Mouse (Mus musculus) urinary bladder, adult 18-20 months (tissue): ENCODE measurements at regions not wholly inside any gene's neighbourhood (a gene's known extent, or its start where the extent isn't known, plus 50 kb on each side); places are given as distances from the start of the nearest gene placed in this dataset.

Experiments
- DNase-seq, 2 experiments: peaks; one replicate each; pipeline ENCODE4 v3.0.0; 2022; ENCODE audit warnings: low spot score in 2 of 2, mixed read lengths in 2 of 2

DNA sequence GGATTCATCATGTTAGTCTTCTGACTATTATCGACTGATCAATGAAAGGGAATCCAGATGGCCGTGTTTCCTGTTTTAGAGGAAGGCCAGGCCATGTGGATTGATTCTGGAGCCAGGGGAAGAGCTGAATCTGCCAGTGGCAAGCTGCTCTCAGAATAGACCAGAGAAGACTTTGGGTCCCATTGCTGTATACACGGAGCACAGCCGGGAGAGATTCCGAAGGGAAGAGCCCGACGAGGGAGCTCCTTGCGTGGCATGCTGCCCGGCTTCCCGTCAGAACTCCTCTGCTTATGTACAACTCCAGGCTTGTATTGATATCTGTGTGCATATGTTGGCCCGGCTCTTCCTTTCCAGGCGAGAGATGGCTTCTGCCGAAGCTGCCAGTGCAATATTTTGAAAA lies 252.2 kb upstream of the Trib2 start:
- DNase-seq: no peak

DNA sequence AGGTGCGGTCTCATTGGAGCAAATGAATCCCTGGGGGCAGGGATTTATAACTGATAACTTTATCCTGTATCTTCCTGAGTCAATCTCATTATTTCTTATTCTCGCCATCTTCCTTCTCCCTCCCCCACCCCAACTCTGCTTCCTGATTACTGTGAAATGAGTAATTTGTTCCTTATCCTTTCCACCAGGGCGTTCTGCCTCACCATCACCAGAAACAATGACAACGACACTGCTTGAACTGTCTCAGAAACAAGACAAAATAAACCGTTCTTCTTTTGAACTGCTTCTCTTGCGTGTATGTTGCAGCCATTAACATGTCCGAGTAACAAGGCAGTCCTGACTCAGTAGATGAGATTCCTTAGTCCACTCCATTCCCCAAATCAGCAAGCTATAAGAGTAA lies 246.0 kb upstream of the Trib2 start:
- no peak for DNase-seq

GRCm38 (mm10) chr12:16060461-16060860 lies 243.7 kb upstream of the Trib2 start:
- DNase-seq: no peak

DNA sequence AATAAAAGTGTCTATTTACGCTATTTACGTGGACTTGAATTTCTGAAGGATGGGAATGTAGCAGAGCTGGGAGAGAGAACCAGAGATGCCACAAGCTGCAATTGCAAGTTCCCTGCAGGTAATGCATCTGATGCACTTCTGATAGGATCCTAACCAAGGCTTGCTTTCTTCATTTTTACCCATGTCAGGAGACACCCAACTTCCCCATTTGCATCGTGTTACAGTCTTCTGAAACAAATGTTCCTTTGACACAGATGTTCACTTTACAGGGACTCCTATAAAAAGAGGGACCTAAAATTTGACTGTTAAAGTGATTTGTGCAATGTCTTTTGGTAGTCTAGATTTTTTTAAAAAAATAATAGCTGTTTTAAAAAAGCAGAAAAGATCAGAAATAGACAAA lies 241.5 kb upstream of the Trib2 start:
- DNase-seq: no peak

DNA sequence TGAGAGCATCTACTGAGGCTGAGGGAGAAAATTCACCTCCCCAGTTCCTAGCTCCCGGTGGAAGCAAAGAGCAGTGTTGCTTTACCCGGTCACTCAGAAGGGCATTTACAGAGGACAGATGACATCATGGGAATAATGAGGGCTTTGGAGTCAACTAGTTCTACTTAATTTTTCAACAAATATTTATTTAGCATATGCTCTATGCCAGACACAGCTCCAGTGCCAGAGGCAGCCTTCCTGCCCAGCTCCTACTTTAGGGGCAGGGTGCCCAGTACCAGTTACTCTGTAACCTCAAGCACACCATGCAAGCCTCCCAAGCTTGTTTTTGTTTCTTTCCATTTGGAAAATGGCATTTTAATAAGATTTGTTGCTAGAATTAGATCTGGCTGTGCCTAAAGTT lies 240.1 kb upstream of the Trib2 start:
- DNase-seq: no peak

DNA sequence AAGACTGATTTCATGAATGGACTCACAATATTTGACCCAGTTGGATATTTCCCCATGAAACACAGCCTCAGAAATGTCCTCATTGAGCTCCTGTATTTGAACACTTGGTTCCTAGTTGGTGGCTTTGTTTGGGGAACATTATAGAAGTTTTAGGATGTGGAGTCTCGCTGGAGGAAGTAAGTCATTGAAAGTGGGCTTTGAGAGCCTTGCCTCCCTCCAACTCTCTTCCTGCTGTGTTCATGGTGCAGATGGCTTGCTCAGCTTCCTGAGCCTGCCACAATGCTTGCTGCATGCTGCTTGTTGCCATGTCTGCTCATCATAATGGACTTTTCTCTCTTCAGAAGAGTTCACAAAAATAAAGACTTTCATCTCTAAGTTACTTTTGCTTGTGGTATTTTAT lies 239.5 kb upstream of the Trib2 start:
- DNase-seq: no peak

GRCm38 (mm10) chr12:16054591-16054990 lies 237.9 kb upstream of the Trib2 start:
- no peak for DNase-seq

DNA sequence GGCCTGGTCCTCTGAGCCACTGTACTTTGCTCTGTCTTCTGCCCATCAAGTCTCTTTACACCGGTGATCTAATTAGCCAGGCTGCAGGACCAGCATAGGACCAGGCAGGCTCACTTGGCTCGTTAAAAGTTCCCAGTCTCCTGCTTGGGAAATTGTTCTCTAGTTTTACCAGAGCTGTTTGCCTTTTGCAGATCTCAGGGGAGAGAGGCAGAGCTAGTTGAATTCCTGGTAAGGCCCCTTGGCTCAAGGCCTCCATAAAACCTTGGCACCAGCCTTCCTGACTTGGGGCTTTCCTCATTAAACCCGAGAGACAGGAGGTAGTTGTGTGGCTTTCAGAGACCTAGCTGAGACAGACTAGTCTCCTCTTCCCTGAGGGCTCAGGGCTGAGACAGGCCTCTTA lies 237.0 kb upstream of the Trib2 start:
- DNase-seq: no peak

DNA sequence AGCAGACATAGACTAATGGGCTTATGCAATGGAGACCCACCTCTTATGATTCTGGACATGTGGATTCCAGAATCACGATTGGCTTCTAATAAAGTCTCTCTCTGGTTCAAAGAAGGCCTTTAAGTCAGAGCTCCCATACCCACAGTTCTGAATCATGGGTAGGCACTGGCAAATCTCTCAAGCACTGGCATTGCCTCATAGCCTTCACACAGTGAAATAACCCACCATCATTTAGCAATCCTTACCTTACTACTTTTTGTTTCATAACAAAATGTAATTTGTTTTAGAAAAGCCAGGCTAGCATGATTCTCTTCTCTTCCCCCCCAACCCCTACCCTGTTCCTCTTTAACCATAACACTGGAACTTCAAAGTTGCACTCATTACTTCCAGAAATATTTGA lies 236.3 kb upstream of the Trib2 start:
- DNase-seq: no peak

DNA sequence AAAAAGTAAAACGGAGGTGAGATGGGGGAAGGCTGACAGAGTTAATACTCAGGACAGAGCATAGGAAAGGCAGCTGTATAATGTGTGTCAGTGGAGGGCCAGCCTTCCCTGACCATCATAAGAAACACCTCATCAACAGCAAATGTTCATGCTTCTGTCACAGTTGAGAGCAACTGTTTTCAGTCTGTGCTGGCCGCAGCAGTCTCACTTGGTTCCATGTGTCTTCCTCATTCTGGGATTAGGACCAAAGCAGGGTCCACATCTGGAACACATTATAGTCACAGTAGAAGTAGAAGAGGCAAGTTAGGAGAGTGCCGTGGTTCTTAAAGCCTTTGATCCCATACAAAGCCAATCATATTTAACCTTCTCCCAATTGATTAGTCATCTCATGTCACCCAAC lies 235.6 kb upstream of the Trib2 start:
- no peak for DNase-seq

DNA sequence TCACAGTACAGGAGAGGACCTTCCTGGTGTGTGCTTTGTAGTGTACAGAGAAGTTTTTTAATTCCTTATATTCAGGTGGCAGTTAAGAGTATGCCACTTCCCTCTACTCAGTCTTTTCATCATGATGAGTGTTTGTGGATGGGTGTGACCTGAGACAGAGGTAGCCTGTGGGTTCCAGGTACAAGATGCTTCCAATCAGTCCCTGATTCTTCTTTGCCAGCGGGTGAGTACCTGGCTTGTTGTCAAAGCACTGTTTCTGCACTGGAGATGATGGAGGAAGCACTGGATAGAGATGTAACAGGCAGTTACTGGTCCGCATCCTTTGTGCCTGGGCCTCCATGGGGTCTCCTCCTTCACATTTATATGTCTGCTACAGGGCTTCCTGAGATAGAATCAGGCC lies 234.7 kb upstream of the Trib2 start:
- no peak for DNase-seq

GRCm38 (mm10) chr12:16049545-16049944 lies 232.8 kb upstream of the Trib2 start:
- no peak for DNase-seq

GRCm38 (mm10) chr12:16046643-16047042 lies 229.9 kb upstream of the Trib2 start:
- no peak for DNase-seq

DNA sequence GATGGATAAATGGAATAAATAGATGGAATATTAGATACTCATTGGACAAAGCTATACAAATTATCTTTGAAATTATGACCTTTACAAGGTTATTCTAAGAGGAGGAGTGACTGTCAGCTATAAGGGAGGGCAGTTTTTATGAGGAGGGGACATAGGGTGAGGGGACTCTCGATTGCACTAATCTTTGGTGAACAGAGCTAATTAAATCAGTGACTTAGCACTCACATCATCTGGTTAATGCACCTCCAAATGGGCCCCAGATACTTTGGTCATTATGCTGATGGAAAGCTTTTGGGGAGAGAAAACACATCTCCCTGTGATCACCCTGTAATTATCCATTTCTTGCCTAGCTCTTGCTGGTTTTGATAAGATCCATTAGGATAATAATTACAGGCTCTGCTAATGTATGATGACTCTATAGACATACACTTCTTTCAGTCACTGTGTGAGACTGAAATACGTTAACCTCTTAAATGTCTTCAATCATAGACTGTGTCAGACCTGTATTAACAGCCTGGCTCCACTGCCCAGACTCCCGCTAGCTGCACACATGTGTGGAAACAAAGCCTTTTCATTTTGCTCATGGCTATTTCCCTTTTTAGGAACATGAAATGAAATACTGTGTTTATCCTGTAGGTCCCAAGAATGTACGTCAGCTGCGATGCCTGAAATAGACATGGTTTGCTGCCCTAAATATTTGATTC lies 229.2 kb upstream of the Trib2 start:
- DNase-seq: no peak

DNA sequence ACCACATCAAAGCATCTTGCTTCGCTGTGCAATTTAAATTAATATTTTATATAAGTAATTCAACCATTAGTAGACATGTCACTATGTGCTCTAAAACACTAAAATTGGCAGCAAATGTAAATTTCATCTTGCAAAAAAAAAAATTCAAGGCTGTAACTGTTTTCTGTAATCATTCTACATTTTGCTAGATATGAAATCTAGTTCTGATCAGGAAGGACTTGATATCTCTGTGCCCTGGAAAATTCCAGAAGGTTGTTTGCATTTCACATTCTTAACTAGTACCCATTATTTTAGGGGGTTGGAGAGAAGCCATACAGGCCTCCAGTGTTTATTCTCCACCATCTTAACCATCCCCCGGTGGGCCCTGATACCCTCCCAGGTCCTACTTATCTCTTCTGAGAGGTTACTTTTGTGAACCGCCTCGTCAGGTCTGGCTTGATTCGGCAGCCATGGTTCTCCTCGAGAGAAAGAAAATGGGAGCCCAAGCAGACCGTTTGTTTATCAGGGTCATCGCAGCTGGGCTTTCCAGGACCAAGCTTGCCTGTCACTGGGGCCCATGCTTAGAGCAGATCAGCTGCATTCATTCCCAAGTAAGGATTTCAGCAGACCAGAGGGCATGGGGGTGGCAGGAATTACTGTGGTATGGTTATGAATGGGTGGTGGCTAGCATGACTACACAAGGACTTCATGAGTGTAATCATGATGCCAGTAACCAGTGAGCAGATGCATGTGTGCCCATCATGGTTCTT lies 226.9 kb upstream of the Trib2 start:
- DNase-seq: no peak

GRCm38 (mm10) chr12:16042362-16042761 lies 225.6 kb upstream of the Trib2 start:
- DNase-seq: no peak

- no peak for DNase-seq
These were observed 224.4 kb upstream of the Trib2 start for GRCm38 (mm10) chr12:16041129-16041528.

GRCm38 (mm10) chr12:16035551-16035950 lies 218.8 kb upstream of the Trib2 start:
- DNase-seq: no peak

GRCm38 (mm10) chr12:16034691-16035515 lies 218.2 kb upstream of the Trib2 start:
- DNase-seq: no peak

DNA sequence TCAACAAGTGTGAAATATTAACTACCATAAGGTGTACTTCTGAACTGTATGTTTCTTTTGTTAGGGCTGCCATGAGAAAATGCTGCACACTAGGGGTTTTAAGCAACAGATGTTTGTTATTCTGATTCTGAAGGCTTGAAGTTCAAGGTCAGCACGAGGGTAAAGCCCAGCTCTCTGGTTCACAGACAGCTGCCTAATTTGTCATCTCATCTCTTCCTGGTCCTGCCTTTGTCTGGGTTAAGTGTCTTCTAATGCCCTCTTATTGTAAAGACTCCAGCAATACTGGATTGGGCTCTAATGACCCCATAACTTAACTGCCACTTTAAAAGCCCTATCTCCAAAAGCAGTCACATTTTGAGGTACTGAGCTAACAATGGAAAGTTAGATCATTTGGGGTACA lies 209.9 kb upstream of the Trib2 start:
- no peak for DNase-seq

DNA sequence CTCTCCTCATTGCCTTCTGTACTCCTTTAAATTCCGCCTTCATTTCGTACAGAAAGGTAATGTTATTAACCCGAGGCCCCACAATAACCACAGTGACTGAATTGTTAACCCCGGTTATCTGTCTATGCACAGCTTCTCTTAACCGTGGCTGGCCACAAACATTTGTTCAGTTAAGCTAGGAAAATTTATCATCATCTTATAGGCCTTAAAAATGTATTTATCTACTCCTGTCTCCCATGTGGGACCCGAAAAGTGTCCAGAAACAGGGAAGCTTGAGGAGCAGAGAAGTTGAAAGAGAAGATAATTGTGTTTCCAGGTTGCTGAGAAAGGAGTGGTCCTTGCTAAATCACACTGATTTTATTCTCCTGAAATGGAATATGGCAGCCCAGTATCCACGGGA lies 206.6 kb upstream of the Trib2 start:
- no peak for DNase-seq

DNA sequence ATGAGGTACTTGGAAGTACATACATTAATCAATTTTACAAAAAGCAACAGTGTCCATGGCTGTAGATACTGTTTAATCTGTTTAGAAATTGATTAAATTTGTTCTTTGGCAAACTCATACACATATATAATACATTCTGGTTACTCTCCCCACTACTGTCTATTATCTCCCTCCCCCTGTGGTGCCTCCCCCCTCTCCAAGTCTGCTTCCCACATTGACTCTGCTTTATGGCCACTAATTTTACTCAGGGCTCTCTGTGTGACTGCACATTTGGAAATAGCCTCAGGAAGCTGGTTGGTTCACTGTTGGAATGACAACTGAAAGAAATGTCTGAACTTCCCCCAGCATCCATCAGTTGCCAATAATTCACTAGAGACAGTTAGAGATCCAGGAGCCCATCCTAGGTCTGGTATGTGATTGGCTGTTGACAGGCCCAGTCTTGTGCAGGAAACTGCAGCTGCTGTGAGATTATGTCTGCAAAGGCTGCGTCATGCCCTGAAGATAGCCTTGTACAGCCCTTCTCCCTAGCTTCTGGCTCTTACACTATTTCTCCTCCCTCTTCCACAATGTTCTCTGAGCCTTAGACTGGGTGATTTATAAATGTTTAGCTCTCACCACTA lies 204.6 kb upstream of the Trib2 start:
- no peak for DNase-seq
